8 mouse cellular contexts compared by ENCODE assay signal in the genomic region with DNA sequence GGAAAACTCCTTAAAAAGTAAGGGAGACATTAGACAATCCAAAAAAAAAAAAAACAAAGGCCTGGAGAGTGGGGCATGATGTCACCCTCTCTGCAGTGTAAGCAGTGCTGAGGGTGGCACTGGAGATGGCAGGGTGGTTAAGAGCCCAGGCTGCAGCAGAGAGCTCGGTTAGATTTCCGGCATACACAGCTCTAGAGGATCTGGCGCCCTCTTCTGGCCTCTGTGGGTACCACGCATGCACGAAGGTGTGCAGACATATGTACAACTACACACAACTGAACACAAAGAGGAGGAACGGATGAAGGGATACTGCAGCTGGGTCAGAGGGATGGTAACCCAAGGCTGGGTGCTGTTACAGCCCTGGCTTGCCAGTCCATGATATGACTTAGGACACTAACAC. TPM values are rescaled to one million over a fixed set of nuclear protein-coding genes. Genes with fewer than 3 reads are reported as not detected.
A peak's percentile ranks its signal among the peaks of the same experiment; 100 is the strongest.
DNase-seq lines count a peak whose midpoint lies in the region; ATAC-seq and TF ChIP-seq lines count a peak whose summit lies in the region.

No protein-coding gene starts in this region.

- no peak overlapping the region for H3K9ac ChIP-seq in midbrain, embryonic 11.5 days (ENCODE audit: low read length)

- H3K27me3 ChIP-seq in midbrain, embryonic 10.5 days (ENCODE audit: low read depth, poor library complexity, severe bottlenecking), result no peaks in the 10 kb centered on the region
- H3K27me3 ChIP-seq in midbrain, embryonic 11.5 days (ENCODE audit: control insufficient read depth, insufficient read depth, low read length), result no peaks in the 10 kb centered on the region
- no peaks in the 10 kb centered on the region for H3K27me3 ChIP-seq in testis, adult 2 months (ENCODE audit: control insufficient read depth, insufficient read depth, low read length)

- no peaks in the 10 kb centered on the region for H3K4me1 ChIP-seq in midbrain, embryonic 10.5 days
- no peaks in the 10 kb centered on the region for H3K4me1 ChIP-seq in midbrain, embryonic 11.5 days (ENCODE audit: control insufficient read depth, insufficient read depth, low read length)
- H3K4me1 ChIP-seq in testis, adult 2 months (ENCODE audit: control insufficient read depth, insufficient read depth, low read length), result no peaks in the 10 kb centered on the region

- H3K27ac ChIP-seq in midbrain, embryonic 10.5 days (replicated peaks), result no peak overlapping the region
- no peak overlapping the region for H3K27ac ChIP-seq in midbrain, embryonic 11.5 days (ENCODE audit: low read depth, low read length)
- H3K27ac ChIP-seq in testis, adult 2 months (ENCODE audit: control insufficient read depth, insufficient read depth, low read depth, low read length), result no peak overlapping the region

- WGBS in midbrain, embryonic 10.5 days, result 45% methylated on average over 6 of the region's 6 CpGs
- 58% methylated on average over 6 of the region's 6 CpGs for WGBS in midbrain, embryonic 11.5 days

- H3K4me3 ChIP-seq in midbrain, embryonic 10.5 days, result no peak overlapping the region
- no peak overlapping the region for H3K4me3 ChIP-seq in midbrain, embryonic 11.5 days (ENCODE audit: low read depth, low read length)
- no peak overlapping the region for H3K4me3 ChIP-seq in testis, adult 2 months (ENCODE audit: control insufficient read depth, low read depth, low read length)

- H3K9me3 ChIP-seq in midbrain, embryonic 10.5 days (replicated peaks), result no peaks in the 10 kb centered on the region
- H3K9me3 ChIP-seq in midbrain, embryonic 11.5 days (ENCODE audit: control insufficient read depth, low read length), result no peaks in the 10 kb centered on the region

- peak; percentile 62 for TF ChIP-seq CTCF in brain, embryonic 14.5 days (IDR thresholded peaks at IDR 0.05; ENCODE audit: borderline replicate concordance, extremely low read depth, insufficient read depth, insufficient read length)
- TF ChIP-seq CTCF in testis, adult 2 months (IDR thresholded peaks at IDR 0.05; ENCODE audit: control insufficient read depth, insufficient read depth, insufficient replicate concordance, low read depth, low read length), result peak; percentile 85; the same call in 1 of the 2 replicates

- H3K4me2 ChIP-seq in midbrain, embryonic 11.5 days, result no peak overlapping the region

- no peak for ATAC-seq in midbrain, embryonic 11.5 days (ENCODE audit: low FRiP score)

- no peak for TF ChIP-seq POLR2A in brain, embryonic 14.5 days (IDR thresholded peaks at IDR 0.05; ENCODE audit: borderline replicate concordance, extremely low read depth, insufficient read depth, insufficient read length, poor library complexity, severe bottlenecking)
- no peak for TF ChIP-seq POLR2A in testis, adult 2 months (IDR thresholded peaks at IDR 0.05; ENCODE audit: control insufficient read depth, low read depth, low read length)

- H3K36me3 ChIP-seq in midbrain, embryonic 10.5 days, result peaks cover 14% of the 10 kb centered on the region
- H3K36me3 ChIP-seq in midbrain, embryonic 11.5 days (ENCODE audit: control insufficient read depth, insufficient read depth, low read length), result no peaks in the 10 kb centered on the region
- H3K36me3 ChIP-seq in testis, adult 2 months (ENCODE audit: control insufficient read depth, insufficient read depth, low read length), result peaks cover 1% of the 10 kb centered on the region

- peak; percentile 48 to 74 for DNase-seq in cerebellum, postnatal 14 days
- DNase-seq in cerebellum, adult 11 months, result no peak
- peak; percentile 44 for DNase-seq in midbrain, embryonic 10.5 days (ENCODE audit: low spot score)
- no peak for DNase-seq in midbrain, embryonic 11.5 days (ENCODE audit: low spot score, missing footprints)
- DNase-seq in brain, embryonic 14.5 days (ENCODE audit: low read depth), result peak; percentile 15
- peak; percentile 57 to 64 for DNase-seq in kidney, postnatal 25 days
- DNase-seq in lung, postnatal 25 days (ENCODE audit: low spot score), result peak; percentile 24

RNA-seq across cellular contexts. Expression of gene Uts2, which starts 10.0 kb away (rescaled TPM):
- not detected in 2 replicates for polyA plus RNA-seq in midbrain, embryonic 10.5 days (2016; fragmentation: Nextera tagmentation; extraction: Ambion mirVana)
- polyA plus RNA-seq in midbrain, embryonic 11.5 days (2014; fragmentation: Nextera tagmentation; extraction: Ambion mirVana), result not detected in 2 replicates
- polyA plus RNA-seq in brain, embryonic 14.5 days (2012; rRNA removed), result not detected in 2 replicates
- polyA plus RNA-seq in testis, adult 2 months (2012; rRNA removed), result not detected in 2 replicates

RNA-seq across cellular contexts. Expression of gene Per3, which starts 37.5 kb away (rescaled TPM):
- polyA plus RNA-seq in midbrain, embryonic 10.5 days (2016; fragmentation: Nextera tagmentation; extraction: Ambion mirVana), result 5.8 and 6.2 TPM in 2 replicates
- 3.9 and 5.2 TPM in 2 replicates for polyA plus RNA-seq in midbrain, embryonic 11.5 days (2014; fragmentation: Nextera tagmentation; extraction: Ambion mirVana)
- 4.1 and 4.2 TPM in 2 replicates for polyA plus RNA-seq in brain, embryonic 14.5 days (2012; rRNA removed)
- polyA plus RNA-seq in testis, adult 2 months (2012; rRNA removed), result 5.7 and 6.5 TPM in 2 replicates

RNA-seq across cellular contexts. Expression of gene Vamp3, which starts 50.8 kb away (rescaled TPM):
- polyA plus RNA-seq in midbrain, embryonic 10.5 days (2016; fragmentation: Nextera tagmentation; extraction: Ambion mirVana), result 122 and 131 TPM in 2 replicates
- 80.3 and 87.9 TPM in 2 replicates for polyA plus RNA-seq in midbrain, embryonic 11.5 days (2014; fragmentation: Nextera tagmentation; extraction: Ambion mirVana)
- 55.8 and 55.9 TPM in 2 replicates for polyA plus RNA-seq in brain, embryonic 14.5 days (2012; rRNA removed)
- polyA plus RNA-seq in testis, adult 2 months (2012; rRNA removed), result 39.9 and 47.1 TPM in 2 replicates

Comparison
In these comparisons a context has a peak if more than half of its experiments do, and no peak if none do; other contexts are left out.
1. DNase-seq: peak in cerebellum, postnatal 14 days (2 of 2), midbrain, embryonic 10.5 days (single experiment), brain, embryonic 14.5 days (single experiment), kidney, postnatal 25 days (2 of 2) and lung, postnatal 25 days (single experiment); none in cerebellum, adult 11 months (single experiment) and midbrain, embryonic 11.5 days (single experiment).